Mouse (Mus musculus) spleen, postnatal 0 days (tissue): ENCODE measurements around the gene Ube2h. TPM values are rescaled to one million over a fixed set of nuclear protein-coding genes. Genes with fewer than 3 reads are reported as not detected.

Experiments used
- microRNA counts: library from miRNA; unstranded; fragments of <30 nt; microRNA quantifications from one replicate; lab custom pipeline; 2015
- polyA plus RNA-seq: library from polyadenylated mRNA; unstranded; fragments of >200 nt; fragmentation: Nextera tagmentation; extraction: Ambion mirVana; gene quantifications from 2 replicates; pipeline ENCODE4 v1.2.1, GENCODE M21; 2015

Ube2h gene
- 31.6 and 36.8 TPM in 2 replicates for polyA plus RNA-seq

DNA sequence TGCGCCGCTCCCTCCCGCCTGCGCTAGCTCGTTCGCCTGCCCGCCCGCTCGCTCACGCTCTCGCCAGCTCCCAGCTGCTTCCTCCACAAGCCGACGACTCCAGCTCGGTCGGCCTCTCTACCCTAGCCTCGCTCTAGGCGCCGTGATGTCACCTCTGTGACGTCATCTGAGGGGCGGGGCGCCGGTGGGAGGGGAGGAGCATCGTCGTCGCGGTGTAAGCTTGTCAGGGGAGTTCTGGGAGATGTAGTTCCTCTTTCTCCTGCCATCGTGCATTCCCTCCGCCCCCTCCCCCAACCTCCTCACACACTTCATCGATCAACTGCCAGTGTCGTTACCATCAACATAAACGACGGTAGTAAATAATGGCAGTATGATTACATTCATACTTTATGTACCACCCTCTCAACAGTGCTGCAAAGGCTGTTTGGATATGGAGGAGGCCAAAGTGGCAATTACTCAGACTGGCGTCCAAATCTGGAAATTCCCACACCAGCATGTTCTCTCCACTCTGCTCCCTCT lies at the start of gene Ube2h:
TSS of gene Ube2h (minus strand) at position 141 of the 519 bp plus-strand sequence.

MicroRNAs within 50 kb of the gene (microRNA counts, 519-probe panel; counts per million panel counts)
- microRNA mmu-miR-182 (lab: Ali Mortazavi, UCI) (88.3 counts per million), microRNA mmu-miR-183 (lab: Ali Mortazavi, UCI) (88.3 counts per million), microRNA mmu-miR-96 (lab: Ali Mortazavi, UCI) (88.3 counts per million)

Other genes starting within 250 kb of the Ube2h start
- gene Zc3hc1, start 86.5 kb upstream of the Ube2h start, polyA plus RNA-seq, result 27.1 and 29.1 TPM in 2 replicates
- 6.5 and 7.0 TPM in 2 replicates for gene Klhdc10, start 97.3 kb upstream of the Ube2h start, polyA plus RNA-seq
- gene Tmem209, start 205.2 kb upstream of the Ube2h start, polyA plus RNA-seq, result 22.9 and 26.3 TPM in 2 replicates
- gene Ssmem1, start 205.3 kb upstream of the Ube2h start, polyA plus RNA-seq, result 0.26 TPM in 1 of 2 replicates, not detected in the other
- 5.7 and 16.5 TPM in 2 replicates for gene Cpa2, start 237.0 kb upstream of the Ube2h start, polyA plus RNA-seq